Mouse (Mus musculus): ENCODE measurements at regions not wholly inside any gene's neighbourhood (a gene's known extent, or its start where the extent isn't known, plus 50 kb on each side); places are given as distances from the start of the nearest gene placed in this dataset.

- H3K4me1 ChIP-seq, result no peaks in the 10 kb centered on the region
- no peak overlapping the region for H3K27ac ChIP-seq
- no peaks in the 10 kb centered on the region for H3K27me3 ChIP-seq (ENCODE audit: low read depth, poor library complexity, severe bottlenecking)
- no peaks in the 10 kb centered on the region for H3K9me3 ChIP-seq (replicated peaks)
- DNase-seq (ENCODE audit: low spot score), result no peak
- no peaks in the 10 kb centered on the region for H3K36me3 ChIP-seq
- 92% methylated on average over 5 of the region's 5 CpGs for WGBS
- no peak overlapping the region for H3K4me3 ChIP-seq
Observed at GRCm38 (mm10) chr11:45787408-45787807, 64.4 kb upstream of the Clint1 start.

GRCm38 (mm10) chr11:45789886-45790285 lies 62.0 kb upstream of the Clint1 start:
- DNase-seq (ENCODE audit: low spot score), result no peak
- no peaks in the 10 kb centered on the region for H3K4me1 ChIP-seq
- no peak overlapping the region for H3K27ac ChIP-seq
- H3K36me3 ChIP-seq, result no peaks in the 10 kb centered on the region
- H3K27me3 ChIP-seq (ENCODE audit: low read depth, poor library complexity, severe bottlenecking), result no peaks in the 10 kb centered on the region
- no peaks in the 10 kb centered on the region for H3K9me3 ChIP-seq (replicated peaks)
- 89% methylated on average over 3 of the region's 3 CpGs for WGBS
- H3K4me3 ChIP-seq, result no peak overlapping the region

GRCm38 (mm10) chr11:45790504-45790903 lies 61.3 kb upstream of the Clint1 start:
- H3K27ac ChIP-seq, result no peak overlapping the region
- H3K36me3 ChIP-seq, result no peaks in the 10 kb centered on the region
- no peaks in the 10 kb centered on the region for H3K9me3 ChIP-seq (replicated peaks)
- no peak overlapping the region for H3K4me3 ChIP-seq
- no peak for DNase-seq (ENCODE audit: low spot score)
- 86% methylated on average over 8 of the region's 8 CpGs for WGBS
- peaks cover 3% of the 10 kb centered on the region; the same call in 1 of the 2 replicates for H3K4me1 ChIP-seq
- no peaks in the 10 kb centered on the region for H3K27me3 ChIP-seq (ENCODE audit: low read depth, poor library complexity, severe bottlenecking)

GRCm38 (mm10) chr11:45791696-45792095 lies 60.2 kb upstream of the Clint1 start:
- 87% methylated on average over 2 of the region's 2 CpGs for WGBS
- peaks cover 6% of the 10 kb centered on the region; the same call in 1 of the 2 replicates for H3K4me1 ChIP-seq
- no peaks in the 10 kb centered on the region for H3K27me3 ChIP-seq (ENCODE audit: low read depth, poor library complexity, severe bottlenecking)
- no peaks in the 10 kb centered on the region for H3K36me3 ChIP-seq
- no peak overlapping the region for H3K27ac ChIP-seq
- H3K4me3 ChIP-seq, result no peak overlapping the region
- H3K9me3 ChIP-seq (replicated peaks), result no peaks in the 10 kb centered on the region
- no peak for DNase-seq (ENCODE audit: low spot score)

GRCm38 (mm10) chr11:45794361-45794981 lies 57.4 kb upstream of the Clint1 start:
- H3K4me1 ChIP-seq, result peaks cover 15% of the 10 kb centered on the region
- no peak overlapping the region for H3K27ac ChIP-seq
- DNase-seq (ENCODE audit: low spot score), result no peak
- no peaks in the 10 kb centered on the region for H3K36me3 ChIP-seq
- no peak overlapping the region for H3K4me3 ChIP-seq
- WGBS, result 71% methylated on average over 5 of the region's 5 CpGs
- H3K27me3 ChIP-seq (ENCODE audit: low read depth, poor library complexity, severe bottlenecking), result no peaks in the 10 kb centered on the region
- H3K9me3 ChIP-seq (replicated peaks), result no peaks in the 10 kb centered on the region

- Histone ChIP-seq H3K27ac (no peak overlapping the region), H3K4me1 (peaks cover 24% of the 10 kb centered on the region), H3K9me3 (replicated peaks) (no peaks in the 10 kb centered on the region), H3K36me3 (no peaks in the 10 kb centered on the region), H3K4me3 (no peak overlapping the region), H3K27me3 (ENCODE audit: low read depth, poor library complexity, severe bottlenecking) (no peaks in the 10 kb centered on the region)
- DNase-seq (ENCODE audit: low spot score), result no peak
- WGBS, result 52% methylated on average over 6 of the region's 6 CpGs
Observed at GRCm38 (mm10) chr11:45795322-45795721, 56.5 kb upstream of the Clint1 start.

- Histone ChIP-seq H3K27me3 (ENCODE audit: low read depth, poor library complexity, severe bottlenecking) (no peaks in the 10 kb centered on the region), H3K27ac (no peak overlapping the region), H3K36me3 (no peaks in the 10 kb centered on the region), H3K9me3 (replicated peaks) (no peaks in the 10 kb centered on the region), H3K4me3 (no peak overlapping the region), H3K4me1 (peaks cover 26% of the 10 kb centered on the region)
- DNase-seq (ENCODE audit: low spot score), result peak; percentile 79
- 12% methylated on average over 3 of the region's 3 CpGs for WGBS
Observed at GRCm38 (mm10) chr11:45795731-45796130, 56.1 kb upstream of the Clint1 start.

GRCm38 (mm10) chr11:45799732-45800386 lies 52.0 kb upstream of the Clint1 start:
- H3K9me3 ChIP-seq (replicated peaks), result no peaks in the 10 kb centered on the region
- H3K4me3 ChIP-seq, result 0 out of 2 replicates have a peak overlapping the region, but pooled peaks have one; percentile 19
- H3K27me3 ChIP-seq (ENCODE audit: low read depth, poor library complexity, severe bottlenecking), result no peaks in the 10 kb centered on the region
- H3K4me1 ChIP-seq, result peaks cover 26% of the 10 kb centered on the region
- H3K27ac ChIP-seq, result peak overlapping the region; percentile 50; the same call in 1 of the 2 replicates
- no peak for DNase-seq (ENCODE audit: low spot score)
- WGBS, result 35% methylated on average over 9 of the region's 9 CpGs
- no peaks in the 10 kb centered on the region for H3K36me3 ChIP-seq

Data from limb, embryonic 10.5 days (tissue).